Mouse (Mus musculus): ENCODE measurements at regions not wholly inside any gene's neighbourhood (a gene's known extent, or its start where the extent isn't known, plus 50 kb on each side); places are given as distances from the start of the nearest gene placed in this dataset.

- no peak for TF ChIP-seq POLR2A (IDR thresholded peaks at IDR 0.05; ENCODE audit: borderline replicate concordance, extremely low read depth, insufficient read depth, insufficient read length, poor library complexity, severe bottlenecking)
- TF ChIP-seq CTCF (IDR thresholded peaks at IDR 0.05; ENCODE audit: borderline replicate concordance, extremely low read depth, insufficient read depth, insufficient read length), result no peak
These were observed 212.0 kb upstream of the Usp24 start for GRCm38 (mm10) chr4:106103750-106104635.
